ENCODE assay signal across 10 mouse cellular contexts in genomic region chr10:57822473-57822872, GRCm38 (mm10). TPM values are rescaled to one million over a fixed set of nuclear protein-coding genes. Genes with fewer than 3 reads are reported as not detected.
DNase-seq lines count a peak whose midpoint lies in the region; ATAC-seq lines count a peak whose summit lies in the region.
"Had no signal": no experiment of that assay in that cellular context is flagged by ENCODE, and none has a peak within 500 bp of the region (broad histone marks: within the 10 kb centered on the region; RNA-seq: fewer than 3 reads in every experiment).

No protein-coding gene starts in this region.

- peak; percentile 85 for DNase-seq in embryo, embryonic 10.5 days (ENCODE audit: low spot score)
- DNase-seq in forebrain, embryonic 10.5 days (ENCODE audit: extremely low spot score, low spot score): peak; percentile 70
- peak; percentile 66 to 74 for DNase-seq in layer of hippocampus, adult 8-10 months (ENCODE audit: low spot score in 2 of 2)
- peak; percentile 83 for DNase-seq in neural tube, embryonic 11.5 days (ENCODE audit: low spot score)
- DNase-seq in kidney, postnatal 36 days: no peak
- no peak for DNase-seq in c-Kit-positive CD71-positive TER-119-positive erythroid progenitor cells, embryonic 14.5 days (ENCODE audit: low spot score)
- DNase-seq: gastrocnemius, postnatal 14 days; kidney, postnatal 14 days had no signal

- H3K36me3 ChIP-seq in forebrain, embryonic 10.5 days (replicated peaks): no peaks in the 10 kb centered on the region
- no peaks in the 10 kb centered on the region for H3K36me3 ChIP-seq in neural tube, embryonic 11.5 days (ENCODE audit: control insufficient read depth, insufficient read depth, low read length)

- peaks cover 11% of the 10 kb centered on the region for H3K4me1 ChIP-seq in forebrain, embryonic 10.5 days
- no peaks in the 10 kb centered on the region for H3K4me1 ChIP-seq in neural tube, embryonic 11.5 days (ENCODE audit: control insufficient read depth, insufficient read depth, low read length)

- H3K9ac ChIP-seq in neural tube, embryonic 11.5 days (ENCODE audit: low read length): no peak overlapping the region

- H3K27ac ChIP-seq in forebrain, embryonic 10.5 days: peak overlapping the region; percentile 67
- no peak overlapping the region for H3K27ac ChIP-seq in neural tube, embryonic 11.5 days (ENCODE audit: low read depth, low read length)

- no peak overlapping the region for H3K4me2 ChIP-seq in neural tube, embryonic 11.5 days (ENCODE audit: low read depth)

- no peaks in the 10 kb centered on the region for H3K27me3 ChIP-seq in forebrain, embryonic 10.5 days (ENCODE audit: poor library complexity, severe bottlenecking)
- H3K27me3 ChIP-seq in neural tube, embryonic 11.5 days (ENCODE audit: control insufficient read depth, insufficient read depth, low read length): no peaks in the 10 kb centered on the region

- H3K4me3 ChIP-seq in forebrain, embryonic 10.5 days: no peak overlapping the region
- H3K4me3 ChIP-seq in neural tube, embryonic 11.5 days (ENCODE audit: low read depth, low read length): no peak overlapping the region

- ATAC-seq in neural tube, embryonic 11.5 days (ENCODE audit: insufficient read depth, low FRiP score, low TSS enrichment): peak; percentile 93
- no peak for ATAC-seq in monocyte, adult 5-6 weeks (replicated peaks; ENCODE audit: insufficient number of reproducible peaks, low FRiP score, low TSS enrichment, poor library complexity, severe bottlenecking)

- WGBS in forebrain, embryonic 10.5 days: 31% methylated on average over 3 of the region's 3 CpGs
- 17% methylated on average over 3 of the region's 3 CpGs for WGBS in neural tube, embryonic 11.5 days

- no peaks in the 10 kb centered on the region for H3K9me3 ChIP-seq in forebrain, embryonic 10.5 days
- no peaks in the 10 kb centered on the region for H3K9me3 ChIP-seq in neural tube, embryonic 11.5 days (ENCODE audit: control insufficient read depth, low read length)

RNA-seq across cellular contexts. Expression of gene Smpdl3a, which starts 28.3 kb away (rescaled TPM):
- 5.1 and 5.9 TPM in 2 replicates for polyA plus RNA-seq in forebrain, embryonic 10.5 days (2016; fragmentation: Nextera tagmentation; extraction: Ambion mirVana)
- total RNA-seq in layer of hippocampus, adult 8-10 months (2022): 10 to 100 TPM; 22.2 to 23.9 (median 22.6) TPM
- 14.0 and 14.3 TPM in 2 replicates for polyA plus RNA-seq in neural tube, embryonic 11.5 days (2014; fragmentation: Nextera tagmentation; extraction: Ambion mirVana)
- total RNA-seq in monocyte, adult 5-6 weeks (2017): 248 to 540 TPM (median 441 TPM) in 3 replicates

RNA-seq across cellular contexts. Expression of gene Fabp7, which starts 37.8 kb away (rescaled TPM):
- 140 and 229 TPM in 2 replicates for polyA plus RNA-seq in forebrain, embryonic 10.5 days (2016; fragmentation: Nextera tagmentation; extraction: Ambion mirVana)
- 10 to 100 TPM; 38.4 to 81.4 (median 63.9) TPM for total RNA-seq in layer of hippocampus, adult 8-10 months (2022)
- polyA plus RNA-seq in neural tube, embryonic 11.5 days (2014; fragmentation: Nextera tagmentation; extraction: Ambion mirVana): 933 and 940 TPM in 2 replicates
- total RNA-seq in monocyte, adult 5-6 weeks (2017): 1.4 TPM in 1 of 3 replicates, not detected in the others
- polyA plus RNA-seq: small intestine, adult 2 months had no signal

Comparison
In these comparisons a context has a peak if more than half of its experiments do, and no peak if none do; other contexts are left out.
1. DNase-seq: peak in embryo, embryonic 10.5 days (single experiment), forebrain, embryonic 10.5 days (single experiment), layer of hippocampus, adult 8-10 months (2 of 2) and neural tube, embryonic 11.5 days (single experiment); none in kidney, postnatal 36 days (0 of 2) and c-Kit-positive CD71-positive TER-119-positive erythroid progenitor cells, embryonic 14.5 days (single experiment).
2. RNA of gene Fabp7, which starts 37.8 kb away (total RNA-seq): 38.4 to 81.4 TPM in layer of hippocampus, adult 8-10 months; 1.4 TPM in monocyte, adult 5-6 weeks; every median in the first group is over 10 times any median in the second.